Mouse (Mus musculus) cerebellum, adult 2 months (tissue): ENCODE results near the gene Gab2. TPM values are rescaled to one million over a fixed set of nuclear protein-coding genes. Genes with fewer than 3 reads are reported as not detected.
A peak's percentile ranks its signal among the peaks of the same experiment; 100 is the strongest.

ENCODE experiments used
- DNase-seq, 2 experiments: peaks; one replicate each; pipeline ENCODE4 v3.0.0; 2021
- H3K27ac ChIP-seq: fragments of 200-500 bp; 2 replicates; pipeline ENCODE4 v1.5.1; 2012; ENCODE audit warnings: low read length, control low read depth, inconsistent platforms; ENCODE audit not compliant: insufficient read depth
- H3K27me3 ChIP-seq: fragments of 200-500 bp; 2 replicates; pipeline ENCODE4 v1.6.1; 2012; ENCODE audit warnings: inconsistent platforms, mild to moderate bottlenecking, low read length, moderate library complexity; ENCODE audit not compliant: control insufficient read depth, insufficient read depth
- H3K4me1 ChIP-seq: fragments of 200-500 bp; 2 replicates; pipeline ENCODE4 v1.6.1; 2011; ENCODE audit warnings: low read length; ENCODE audit not compliant: control insufficient read depth, insufficient read depth
- H3K4me3 ChIP-seq: fragments of 200-500 bp; replicated peaks from 2 replicates; pipeline ENCODE3; 2011; ENCODE audit warnings: mild to moderate bottlenecking, low read depth, low read length, control low read depth; ENCODE audit not compliant: insufficient read depth
- CTCF ChIP-seq: fragments of 200-500 bp; IDR thresholded peaks from 2 replicates; pipeline ENCODE4 v1.5.1; 2011; ENCODE audit warnings: low read depth, mild to moderate bottlenecking, control low read depth, low read length, moderate library complexity, borderline replicate concordance; ENCODE audit not compliant: insufficient read depth
- POLR2A ChIP-seq: fragments of 200-500 bp; IDR thresholded peaks from 2 replicates; pipeline ENCODE4 v1.6.1; 2011; ENCODE audit warnings: low read length, control low read depth, borderline replicate concordance; ENCODE audit not compliant: insufficient read depth
- WGBS: fragments of 180-500 bp; shearing (Covaris S2); methylation state at CpG from one replicate; pipeline ENCODE4 v1.1.7; 2018; 5-methylcytosine and 5-hydroxymethylcytosine counted together
- polyA plus RNA-seq: library from polyadenylated mRNA; depleted of rRNA; stranded (reverse); fragments of >200 nt; gene quantifications from 2 replicates; pipeline ENCODE4 v1.2.3, GENCODE M21; 2012

The Gab2 gene
- polyA plus RNA-seq, 1 experiment = 16.3 TPM

DNA sequence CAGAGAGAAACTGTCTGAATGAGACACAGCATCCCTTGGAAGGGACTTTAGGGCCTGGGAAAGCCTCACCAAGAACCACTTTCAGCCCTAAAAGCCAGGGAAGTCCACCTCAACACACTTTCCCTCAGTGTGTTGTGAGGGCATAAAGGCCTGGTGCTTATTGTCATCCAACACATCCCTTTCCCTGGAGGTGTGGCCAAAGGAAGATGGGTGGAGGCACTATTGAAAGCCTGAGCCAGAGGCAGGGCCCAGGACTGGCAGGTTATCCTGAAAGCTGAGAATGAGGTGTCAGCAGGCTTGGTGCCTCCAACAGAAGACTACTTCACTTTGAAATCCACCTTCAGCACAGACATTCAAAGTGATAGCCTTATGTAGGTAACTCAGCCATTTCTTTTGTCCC is 223.1 kb downstream of the Gab2 start:
- TF ChIP-seq POLR2A (no peak), CTCF (no peak)
- Histone ChIP-seq H3K27ac (no peak overlapping the region), H3K27me3 (no peaks in the 10 kb centered on the region), H3K4me1 (no peaks in the 10 kb centered on the region), H3K4me3 (no peak overlapping the region)
- no peak for DNase-seq

DNA sequence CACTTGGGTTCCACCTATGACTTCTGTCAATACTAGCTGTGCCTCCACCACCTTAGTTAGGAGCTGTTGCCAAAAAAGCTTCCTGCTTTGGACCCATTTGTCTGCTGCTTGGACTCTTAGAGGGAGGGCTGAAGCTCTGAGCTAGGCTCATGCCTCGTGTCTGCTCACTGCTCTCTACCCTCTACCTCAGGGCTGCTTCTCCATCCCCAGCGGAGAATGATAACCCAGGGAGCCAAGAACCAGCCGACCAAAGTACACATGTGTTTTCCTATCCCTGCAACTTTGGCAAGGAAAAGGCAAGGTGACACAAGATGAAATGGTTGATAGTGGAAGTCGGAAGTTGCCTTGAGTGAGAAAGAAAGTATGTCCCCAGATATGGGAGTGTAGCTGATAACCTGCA is 223.8 kb downstream of the Gab2 start:
- 82% methylated on average over 4 of the region's 4 CpGs for WGBS
- H3K27me3 ChIP-seq = no peaks in the 10 kb centered on the region
- no peaks in the 10 kb centered on the region for H3K4me1 ChIP-seq
- H3K27ac ChIP-seq = no peak overlapping the region
- no peak for DNase-seq
- H3K4me3 ChIP-seq = no peak overlapping the region
- no peak for TF ChIP-seq POLR2A
- TF ChIP-seq CTCF = no peak

DNA sequence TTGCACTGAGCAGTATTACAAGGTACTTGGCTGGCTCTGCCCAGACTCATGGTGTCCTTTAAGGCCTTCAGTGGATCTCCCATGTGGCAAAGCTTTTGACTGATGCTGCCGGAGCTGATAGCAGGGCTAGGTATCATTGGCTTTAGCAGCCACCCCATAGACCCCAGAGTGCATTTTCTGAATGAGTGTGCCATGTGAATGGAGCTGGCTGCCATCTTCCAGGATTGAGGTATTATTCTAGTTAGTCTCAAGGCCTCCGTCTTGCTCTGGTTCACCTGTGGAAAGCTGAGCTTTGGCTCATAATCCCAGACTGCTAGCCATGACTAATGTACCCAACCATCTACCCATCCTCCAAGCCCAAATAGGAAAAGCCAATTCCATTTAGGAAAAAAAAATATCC is 225.4 kb downstream of the Gab2 start:
- Histone ChIP-seq H3K27me3 (no peaks in the 10 kb centered on the region), H3K27ac (no peak overlapping the region), H3K4me3 (no peak overlapping the region), H3K4me1 (no peaks in the 10 kb centered on the region)
- no peak for DNase-seq
- 95% methylated on average over 2 of the region's 2 CpGs for WGBS
- no peak for TF ChIP-seq CTCF
- TF ChIP-seq POLR2A = no peak

DNA sequence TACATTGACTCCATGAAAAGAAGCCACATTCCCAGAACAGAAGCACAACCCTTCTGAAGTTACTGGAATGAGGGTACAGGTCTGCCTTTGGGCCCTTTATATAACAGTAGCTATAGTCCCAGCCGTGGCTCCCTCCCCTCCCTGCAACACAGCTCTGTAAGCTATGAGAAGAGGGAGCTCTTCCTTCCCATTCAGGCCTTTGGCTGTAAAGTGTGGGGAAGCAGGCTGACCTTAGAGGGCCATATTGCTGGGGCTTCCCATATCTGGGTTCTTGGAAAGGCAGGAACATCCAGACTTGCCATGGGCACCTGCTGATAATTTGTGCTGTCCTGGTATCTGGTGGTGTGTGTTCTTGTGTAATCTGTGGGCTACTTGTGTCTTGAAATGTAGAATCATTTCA is 226.2 kb downstream of the Gab2 start:
- no peak for TF ChIP-seq POLR2A
- TF ChIP-seq CTCF = no peak
- H3K27ac ChIP-seq = no peak overlapping the region
- no peak for DNase-seq

DNA sequence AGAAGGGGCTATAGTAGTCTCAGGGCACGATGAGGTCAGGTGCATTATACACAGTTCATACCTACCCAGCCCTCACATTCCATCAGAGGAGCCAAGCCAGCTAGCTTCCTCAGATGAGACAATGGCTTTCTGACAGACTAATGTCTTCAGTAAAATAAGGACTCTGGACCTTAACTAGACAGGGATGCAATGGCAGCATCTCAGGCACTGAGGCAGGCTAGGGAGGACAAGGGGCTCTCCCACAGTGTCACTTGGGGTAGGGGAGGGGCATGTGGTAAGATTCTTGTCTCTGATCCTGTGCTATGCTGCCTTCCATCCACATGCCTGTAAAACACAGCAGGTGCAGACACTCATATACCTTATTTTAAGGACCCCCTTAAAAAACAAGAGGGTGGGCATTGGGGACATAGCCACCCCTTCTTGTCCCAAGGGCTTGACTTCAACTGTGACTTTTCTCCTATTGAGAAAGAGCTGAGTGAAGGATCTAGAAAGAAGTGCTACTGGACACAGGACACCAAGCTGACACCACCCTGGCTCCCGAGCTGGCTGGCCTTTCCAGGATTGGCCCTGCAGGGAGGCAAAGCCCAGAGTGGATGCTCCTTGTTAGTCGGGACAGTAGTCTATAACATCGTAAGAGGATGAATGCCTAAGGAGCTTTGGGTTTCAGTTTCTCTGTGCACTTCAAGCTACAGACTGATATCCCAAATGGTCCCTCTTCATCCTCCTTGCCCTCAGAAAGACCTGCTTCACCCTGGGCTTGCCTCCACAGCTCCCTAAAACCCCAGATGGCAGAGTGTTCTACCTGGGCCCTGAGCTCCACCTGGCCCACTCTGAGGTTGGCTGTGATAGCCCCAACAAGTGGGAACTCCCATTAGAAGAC is 228.3 kb downstream of the Gab2 start:
- peaks cover 5% of the 10 kb centered on the region for H3K4me1 ChIP-seq
- H3K27ac ChIP-seq = no peak overlapping the region
- H3K4me3 ChIP-seq = no peak overlapping the region
- TF ChIP-seq CTCF = no peak
- no peak for TF ChIP-seq POLR2A
- DNase-seq = peak in 1 of 2 experiments; percentile 3
- no peaks in the 10 kb centered on the region for H3K27me3 ChIP-seq
- WGBS = 80% methylated on average over 4 of the region's 4 CpGs

More for the DNA sequence above, 226.2 kb downstream of the Gab2 start:
- Histone ChIP-seq H3K4me3 (no peak overlapping the region), H3K27me3 (no peaks in the 10 kb centered on the region), H3K4me1 (no peaks in the 10 kb centered on the region)
- 89% methylated on average over 1 of the region's 1 CpGs for WGBS

DNA sequence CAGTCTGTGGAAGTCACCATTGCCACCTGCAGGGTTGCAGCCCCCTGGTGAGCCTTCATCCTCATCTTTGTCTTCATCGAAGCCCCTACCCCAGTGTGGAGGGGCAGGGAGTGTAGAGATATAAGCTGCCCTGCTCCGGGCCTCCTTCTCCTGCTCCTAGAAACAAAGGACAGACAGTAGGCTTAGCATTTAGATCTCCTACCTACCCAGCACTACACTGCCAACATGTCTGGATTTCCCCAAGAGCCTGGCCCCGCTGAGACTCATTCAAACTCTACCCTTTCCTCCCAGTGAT is 228.9 kb downstream of the Gab2 start:
- H3K27me3 ChIP-seq = no peaks in the 10 kb centered on the region
- DNase-seq = peak in 1 of 2 experiments; percentile 5
- H3K27ac ChIP-seq = no peak overlapping the region
- TF ChIP-seq CTCF (no peak), POLR2A (no peak)
- peaks cover 6% of the 10 kb centered on the region for H3K4me1 ChIP-seq
- H3K4me3 ChIP-seq = no peak overlapping the region
- 93% methylated on average over 3 of the region's 3 CpGs for WGBS

DNA sequence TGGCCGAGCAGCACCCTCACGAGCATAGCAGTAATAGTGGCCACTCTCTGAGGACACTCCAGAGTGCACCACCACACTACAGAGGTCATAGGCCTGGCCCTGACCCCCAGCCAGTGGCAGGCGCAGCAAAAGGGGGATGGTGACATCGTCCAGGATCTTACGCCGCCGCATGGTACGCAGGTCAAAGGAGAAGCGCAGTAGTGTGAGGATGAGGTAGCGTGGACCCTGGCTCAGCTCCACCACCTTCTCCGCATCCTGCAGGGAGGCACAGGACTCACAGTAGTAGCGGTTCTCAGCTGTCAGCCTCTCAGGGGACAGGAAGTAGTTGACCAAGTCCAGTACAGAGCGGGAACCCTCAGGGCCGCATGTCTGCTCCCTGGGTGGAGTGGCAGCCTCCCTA is 230.2 kb downstream of the Gab2 start:
- no peak overlapping the region for H3K27ac ChIP-seq
- WGBS = 94% methylated on average over 14 of the region's 14 CpGs
- H3K4me3 ChIP-seq = no peak overlapping the region

DNA sequence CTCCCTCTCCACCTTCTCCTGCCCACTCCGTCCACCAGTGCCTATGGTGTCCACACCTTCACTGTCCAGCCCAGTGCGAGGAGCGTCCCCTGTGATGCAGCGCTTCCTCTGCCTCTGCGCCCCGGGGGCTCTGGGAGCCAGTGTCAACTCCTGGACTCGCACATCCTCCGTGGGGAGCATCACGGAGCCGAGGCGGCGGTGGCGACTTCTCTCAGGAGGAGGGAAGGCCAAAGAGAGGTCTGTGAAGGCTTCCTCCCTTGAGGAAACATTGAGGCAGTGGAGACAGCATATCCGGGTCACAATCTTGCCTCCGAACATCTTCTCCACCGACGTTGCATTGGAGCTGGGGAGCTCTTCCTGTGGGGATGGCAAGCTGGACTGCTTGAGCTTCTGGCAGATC is 230.8 kb downstream of the Gab2 start:
- no peak for TF ChIP-seq POLR2A
- no peak for TF ChIP-seq CTCF
- Histone ChIP-seq H3K4me1 (peaks cover 6% of the 10 kb centered on the region), H3K27me3 (no peaks in the 10 kb centered on the region), H3K4me3 (no peak overlapping the region), H3K27ac (no peak overlapping the region)
- DNase-seq = peak in 1 of 2 experiments; percentile 6
- WGBS = 94% methylated on average over 17 of the region's 17 CpGs

More for the DNA sequence above, 230.2 kb downstream of the Gab2 start:
- peak in 1 of 2 experiments; percentile 2 for DNase-seq
- TF ChIP-seq CTCF (no peak), POLR2A (no peak)
- no peaks in the 10 kb centered on the region for H3K27me3 ChIP-seq
- H3K4me1 ChIP-seq = peaks cover 6% of the 10 kb centered on the region
